Mouse (Mus musculus): ENCODE data around the gene Krtap5-1. TPM values are rescaled to one million over a fixed set of nuclear protein-coding genes. Genes with fewer than 3 reads are reported as not detected.
"Not testable (repeated sequence)": the region's sequence is repeated elsewhere in the genome, so short reads cannot be mapped to it uniquely, and the experiment has no call there.

The Krtap5-1 gene
- polyA plus RNA-seq, 1 experiment from 2014 or later: not detected

DNA sequence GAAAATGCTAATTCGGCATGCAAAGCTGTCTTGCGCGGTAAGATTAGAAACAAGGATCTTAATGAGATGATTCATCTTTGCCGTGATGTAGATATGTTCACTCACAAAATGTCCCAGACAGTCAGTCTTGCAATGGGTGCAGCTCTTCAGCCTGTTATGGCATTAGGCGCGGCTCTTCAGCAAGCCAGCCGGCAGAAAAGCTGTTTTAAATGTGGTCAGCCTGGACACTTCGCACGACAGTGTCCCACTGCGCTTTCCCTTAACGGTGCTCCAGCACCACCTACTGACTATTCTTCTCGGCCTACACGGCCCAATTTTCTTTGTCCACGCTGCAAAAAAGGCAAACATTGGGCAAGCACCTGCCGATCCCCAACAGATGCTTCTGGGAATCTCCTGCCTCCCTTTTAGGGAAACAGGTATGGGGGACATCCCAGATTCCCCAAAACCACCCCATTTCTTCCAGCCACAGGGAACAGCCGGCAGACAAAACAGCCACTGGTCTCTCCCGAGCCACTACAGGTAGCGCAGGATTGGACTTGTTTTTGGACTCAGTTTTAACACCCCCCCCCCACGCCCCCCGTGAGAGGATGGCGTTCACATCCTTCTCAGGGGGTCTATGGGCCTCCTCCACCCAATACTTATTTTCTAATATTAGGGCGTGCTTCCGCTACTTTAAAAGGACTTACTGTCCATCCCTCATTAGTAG is 11.6 kb downstream of the Krtap5-1 start:
- DNase-seq (ENCODE audit: low spot score): peak; percentile 61
- peaks cover 27% of the 10 kb centered on the region for H3K27me3 ChIP-seq (ENCODE audit: low read depth, poor library complexity, severe bottlenecking)
- H3K36me3 ChIP-seq: no peaks in the 10 kb centered on the region
- peak overlapping the region; percentile 63 for H3K4me3 ChIP-seq
- H3K4me1 ChIP-seq: peaks cover 13% of the 10 kb centered on the region
- H3K27ac ChIP-seq: peak overlapping the region; percentile 87; the same call in 1 of the 2 replicates
- H3K9me3 ChIP-seq (replicated peaks): no peaks in the 10 kb centered on the region
- 10% methylated on average over 23 of the region's 23 CpGs for WGBS

DNA sequence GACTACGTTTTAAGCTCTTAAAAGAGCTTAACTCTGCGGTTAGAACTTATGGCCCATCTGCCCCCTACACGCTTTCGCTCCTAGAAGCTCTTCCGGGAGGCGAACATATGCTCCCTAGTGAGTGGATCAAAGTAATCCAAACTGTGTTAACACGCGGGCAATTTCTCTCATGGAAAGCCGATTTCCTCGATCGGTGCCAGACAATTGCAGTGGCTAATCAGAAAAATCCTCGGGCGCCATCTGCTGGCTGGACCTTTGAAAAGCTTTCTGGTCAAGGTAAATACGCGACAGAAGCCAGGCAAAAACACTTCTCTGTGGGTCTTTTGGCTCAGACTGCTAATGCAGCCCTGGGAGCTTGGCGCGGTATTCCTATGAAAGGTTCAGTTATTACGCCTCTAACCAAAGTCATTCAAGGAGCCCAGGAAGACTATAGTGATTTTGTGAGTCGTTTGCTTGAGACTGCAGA is 12.3 kb downstream of the Krtap5-1 start:
- Histone ChIP-seq H3K4me1 (peaks cover 13% of the 10 kb centered on the region), H3K27ac (peak overlapping the region; percentile 87), H3K4me3 (peak overlapping the region; percentile 63), H3K27me3 (ENCODE audit: low read depth, poor library complexity, severe bottlenecking) (peaks cover 27% of the 10 kb centered on the region), H3K36me3 (no peaks in the 10 kb centered on the region), H3K9me3 (replicated peaks) (no peaks in the 10 kb centered on the region)
- DNase-seq (ENCODE audit: low spot score): peak; percentile 95
- under 1% methylated on average over 19 of the region's 19 CpGs for WGBS

- Histone ChIP-seq H3K36me3 (no peaks in the 10 kb centered on the region), H3K27ac (peak overlapping the region; percentile 87), H3K27me3 (ENCODE audit: low read depth, poor library complexity, severe bottlenecking) (peaks cover 27% of the 10 kb centered on the region), H3K9me3 (replicated peaks) (no peaks in the 10 kb centered on the region), H3K4me3 (peak overlapping the region; percentile 63), H3K4me1 (peaks cover 13% of the 10 kb centered on the region)
- under 1% methylated on average over 38 of the region's 38 CpGs for WGBS
- peak; percentile 82 for DNase-seq (ENCODE audit: low spot score)
Measured at GRCm38 (mm10) chr7:142284023-142284591, 12.8 kb downstream of the Krtap5-1 start.

DNA sequence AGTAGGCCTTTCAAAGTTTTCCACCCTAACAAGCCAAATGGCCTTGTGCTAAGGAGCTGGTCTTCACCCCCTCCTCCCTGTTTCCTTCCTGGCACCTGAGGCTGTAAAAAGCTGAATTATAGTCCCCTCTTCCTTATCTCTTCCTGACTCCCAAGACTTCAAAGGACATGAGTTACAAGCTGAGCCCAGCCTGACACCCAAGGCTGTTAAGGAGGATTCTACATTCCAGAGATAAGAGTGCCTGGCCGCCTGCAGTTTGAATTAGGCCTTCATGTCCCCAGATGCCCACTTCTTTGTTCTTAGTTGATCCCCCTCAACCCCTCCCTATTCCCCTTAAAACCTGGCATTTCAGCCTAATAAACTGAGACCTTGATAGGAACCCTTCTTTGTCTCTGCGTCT is 14.1 kb downstream of the Krtap5-1 start:
- H3K27ac ChIP-seq; H3K4me3 ChIP-seq; H3K9me3 ChIP-seq (replicated peaks); H3K36me3 ChIP-seq; DNase-seq (ENCODE audit: low spot score): not testable (repeated sequence)
- H3K4me1 ChIP-seq: peaks cover 13% of the 10 kb centered on the region
- peaks cover 27% of the 10 kb centered on the region for H3K27me3 ChIP-seq (ENCODE audit: low read depth, poor library complexity, severe bottlenecking)
- 8% methylated on average over 2 of the region's 2 CpGs for WGBS

GRCm38 (mm10) chr7:142279291-142279690 is 17.6 kb downstream of the Krtap5-1 start:
- WGBS: 79% methylated on average over 1 of the region's 1 CpGs
- H3K27ac ChIP-seq; H3K4me3 ChIP-seq; DNase-seq (ENCODE audit: low spot score); H3K36me3 ChIP-seq; H3K9me3 ChIP-seq (replicated peaks); H3K4me1 ChIP-seq: not testable (repeated sequence)
- H3K27me3 ChIP-seq (ENCODE audit: low read depth, poor library complexity, severe bottlenecking): peaks cover 13% of the 10 kb centered on the region

GRCm38 (mm10) chr7:142278183-142278582 is 18.7 kb downstream of the Krtap5-1 start:
- peaks cover 11% of the 10 kb centered on the region for H3K27me3 ChIP-seq (ENCODE audit: low read depth, poor library complexity, severe bottlenecking)
- peak; percentile 70 for DNase-seq (ENCODE audit: low spot score)
- WGBS: 0% methylated on average over 3 of the region's 3 CpGs
- not testable (repeated sequence) for H3K36me3 ChIP-seq; H3K9me3 ChIP-seq (replicated peaks); H3K4me1 ChIP-seq; H3K27ac ChIP-seq; H3K4me3 ChIP-seq

DNA sequence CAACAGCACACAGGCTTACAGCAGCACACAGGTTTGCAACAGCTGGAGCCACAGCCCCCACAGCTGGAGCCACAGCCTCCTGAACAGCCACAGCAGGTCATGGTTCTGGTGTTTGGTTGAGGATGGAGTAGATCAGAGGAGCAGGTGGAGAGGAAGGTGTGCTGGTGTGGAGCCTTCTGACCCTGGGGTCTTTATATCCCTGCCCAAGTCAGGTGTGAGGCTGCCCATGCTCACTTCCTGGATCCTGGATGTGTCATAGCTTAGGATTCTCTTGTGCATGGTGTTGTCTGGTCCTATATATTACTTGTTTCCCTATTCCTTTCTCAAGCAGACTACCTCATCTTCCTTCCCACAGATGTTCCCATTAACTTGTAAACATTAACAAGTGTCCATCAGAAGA is 22.7 kb downstream of the Krtap5-1 start, which contains the start of gene Gm4559:
Gene Gm4559 (minus strand): TSS at position 101 of the 400 bp plus-strand sequence.
- H3K27me3 ChIP-seq (ENCODE audit: low read depth, poor library complexity, severe bottlenecking); H3K4me1 ChIP-seq; H3K36me3 ChIP-seq; H3K27ac ChIP-seq; H3K9me3 ChIP-seq (replicated peaks); H3K4me3 ChIP-seq; DNase-seq (ENCODE audit: low spot score): not testable (repeated sequence)

DNA sequence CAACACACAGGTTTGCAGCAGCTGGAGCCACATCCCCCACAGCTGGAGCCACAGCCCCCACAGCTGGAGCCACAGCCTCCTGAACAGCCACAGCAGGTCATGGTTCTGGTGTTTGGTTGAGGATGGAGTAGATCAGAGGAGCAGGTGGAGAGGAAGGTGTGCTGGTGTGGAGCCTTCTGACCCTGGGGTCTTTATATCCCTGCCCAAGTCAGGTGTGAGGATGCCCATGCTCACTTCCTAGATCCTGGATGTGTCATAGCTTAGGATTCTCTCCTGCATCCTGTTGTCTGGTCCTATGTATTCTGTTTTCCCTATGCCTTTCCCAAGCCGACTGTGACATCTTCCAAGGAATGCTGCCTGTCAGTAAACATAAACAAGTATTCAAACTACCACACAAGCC is 38.7 kb downstream of the Krtap5-1 start, which contains the start of gene Gm2431:
Gene Gm2431 (minus strand): TSS at position 101 of the 400 bp plus-strand sequence.
- not testable (repeated sequence) for H3K27ac ChIP-seq; H3K9me3 ChIP-seq (replicated peaks); H3K4me1 ChIP-seq; H3K27me3 ChIP-seq (ENCODE audit: low read depth, poor library complexity, severe bottlenecking); DNase-seq (ENCODE audit: low spot score); H3K4me3 ChIP-seq; H3K36me3 ChIP-seq
- 54% methylated on average over 1 of the region's 1 CpGs for WGBS

DNA sequence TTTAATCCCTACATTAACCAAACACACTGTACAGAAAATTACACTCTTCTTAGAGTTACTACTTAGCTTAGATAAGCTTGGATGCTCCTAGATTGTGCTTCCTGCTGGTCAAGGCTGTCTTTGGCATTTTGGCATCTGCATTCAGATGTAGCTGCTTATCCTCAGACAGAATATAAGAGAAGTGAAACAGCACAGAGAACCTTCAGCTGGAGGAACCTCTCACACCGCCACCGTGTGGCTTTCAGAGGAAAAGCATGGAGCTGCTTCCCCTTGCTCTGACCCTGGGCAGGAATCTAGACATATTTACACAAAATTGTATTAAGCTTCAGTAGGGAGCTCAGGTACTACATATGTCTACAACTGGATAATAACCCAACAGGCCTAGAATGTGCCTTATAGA is 41.4 kb downstream of the Krtap5-1 start:
- WGBS: 0% methylated on average over 2 of the region's 2 CpGs

GRCm38 (mm10) chr7:142249824-142250223 is 47.1 kb downstream of the Krtap5-1 start:
- WGBS: 3% methylated on average over 1 of the region's 1 CpGs
- Histone ChIP-seq H3K36me3 (no peaks in the 10 kb centered on the region), H3K4me1 (no peaks in the 10 kb centered on the region), H3K27ac (no peak overlapping the region), H3K27me3 (ENCODE audit: low read depth, poor library complexity, severe bottlenecking) (no peaks in the 10 kb centered on the region), H3K9me3 (replicated peaks) (no peaks in the 10 kb centered on the region), H3K4me3 (no peak overlapping the region)
- DNase-seq (ENCODE audit: low spot score): peak; percentile 41

More for the DNA sequence above, 41.4 kb downstream of the Krtap5-1 start:
- no peaks in the 10 kb centered on the region for H3K36me3 ChIP-seq
- no peaks in the 10 kb centered on the region for H3K9me3 ChIP-seq (replicated peaks)
- H3K4me1 ChIP-seq: 0 out of 2 replicates have a peak, but pooled peaks cover 3% of the 10 kb centered on the region
- no peak overlapping the region for H3K27ac ChIP-seq
- H3K27me3 ChIP-seq (ENCODE audit: low read depth, poor library complexity, severe bottlenecking): no peaks in the 10 kb centered on the region
- DNase-seq (ENCODE audit: low spot score): peak; percentile 36
- H3K4me3 ChIP-seq: no peak overlapping the region

Other genes with a start within 250 kb of the Krtap5-1 start
- gene Mob2, start 236.1 kb downstream of the Krtap5-1 start, polyA plus RNA-seq (2016; fragmentation: Nextera tagmentation; extraction: Ambion mirVana): 67.8 and 74.4 TPM in 2 replicates
- gene Dusp8, start 201.3 kb downstream of the Krtap5-1 start, polyA plus RNA-seq (2016; fragmentation: Nextera tagmentation; extraction: Ambion mirVana): 0.26 and 0.34 TPM in 2 replicates
- not detected in 2 replicates for gene Gm45618, start 176.4 kb downstream of the Krtap5-1 start, polyA plus RNA-seq (2016; fragmentation: Nextera tagmentation; extraction: Ambion mirVana)
- not detected in 2 replicates for gene Gm39115, start 161.1 kb downstream of the Krtap5-1 start, polyA plus RNA-seq (2016; fragmentation: Nextera tagmentation; extraction: Ambion mirVana)
- not detected in 2 replicates for gene Gm45337, start 152.5 kb downstream of the Krtap5-1 start, polyA plus RNA-seq (2016; fragmentation: Nextera tagmentation; extraction: Ambion mirVana)
- gene Gm29735, start 140.0 kb downstream of the Krtap5-1 start, polyA plus RNA-seq (2016; fragmentation: Nextera tagmentation; extraction: Ambion mirVana): not detected in 2 replicates
- gene Gm4553, start 131.4 kb downstream of the Krtap5-1 start, polyA plus RNA-seq (2016; fragmentation: Nextera tagmentation; extraction: Ambion mirVana): not detected in 2 replicates
- gene Krtap5-2, start 121.1 kb downstream of the Krtap5-1 start, polyA plus RNA-seq (2016; fragmentation: Nextera tagmentation; extraction: Ambion mirVana): not detected in 2 replicates
- gene Gm10153, start 106.7 kb downstream of the Krtap5-1 start, polyA plus RNA-seq (2016; fragmentation: Nextera tagmentation; extraction: Ambion mirVana): not detected in 2 replicates
- gene Krtap5-3, start 95.8 kb downstream of the Krtap5-1 start, polyA plus RNA-seq (2016; fragmentation: Nextera tagmentation; extraction: Ambion mirVana): not detected in 2 replicates
- gene Gm7579, start 85.3 kb downstream of the Krtap5-1 start, polyA plus RNA-seq (2016; fragmentation: Nextera tagmentation; extraction: Ambion mirVana): not detected in 2 replicates
- not detected in 2 replicates for gene Krtap5-5, start 67.1 kb downstream of the Krtap5-1 start, polyA plus RNA-seq (2016; fragmentation: Nextera tagmentation; extraction: Ambion mirVana)
- not detected in 2 replicates for gene Gm40460, start 56.0 kb downstream of the Krtap5-1 start, polyA plus RNA-seq (2016; fragmentation: Nextera tagmentation; extraction: Ambion mirVana)
- gene Gm2431, start 38.8 kb downstream of the Krtap5-1 start, polyA plus RNA-seq (2016; fragmentation: Nextera tagmentation; extraction: Ambion mirVana): not detected in 2 replicates
- gene Gm4559, start 22.8 kb downstream of the Krtap5-1 start, polyA plus RNA-seq (2016; fragmentation: Nextera tagmentation; extraction: Ambion mirVana): not detected in 2 replicates
- not detected in 2 replicates for gene Krtap5-4, start 6.4 kb upstream of the Krtap5-1 start, polyA plus RNA-seq (2016; fragmentation: Nextera tagmentation; extraction: Ambion mirVana)
- 0.53 and 0.73 TPM in 2 replicates for gene Ifitm10, start 76.6 kb upstream of the Krtap5-1 start, polyA plus RNA-seq (2016; fragmentation: Nextera tagmentation; extraction: Ambion mirVana)
- gene Gm49369, start 85.5 kb upstream of the Krtap5-1 start, polyA plus RNA-seq (2016; fragmentation: Nextera tagmentation; extraction: Ambion mirVana): 0.63 and 1.1 TPM in 2 replicates
- 121 and 132 TPM in 2 replicates for gene Ctsd, start 90.9 kb upstream of the Krtap5-1 start, polyA plus RNA-seq (2016; fragmentation: Nextera tagmentation; extraction: Ambion mirVana)
- gene Syt8, start 137.7 kb upstream of the Krtap5-1 start, polyA plus RNA-seq (2016; fragmentation: Nextera tagmentation; extraction: Ambion mirVana): 0.25 TPM in 1 of 2 replicates, not detected in the other
- 2.4 and 3.6 TPM in 2 replicates for gene Tnni2, start 144.7 kb upstream of the Krtap5-1 start, polyA plus RNA-seq (2016; fragmentation: Nextera tagmentation; extraction: Ambion mirVana)
- gene Lsp1, start 163.7 kb upstream of the Krtap5-1 start, polyA plus RNA-seq (2016; fragmentation: Nextera tagmentation; extraction: Ambion mirVana): 28.7 and 31.1 TPM in 2 replicates
- gene Tnnt3, start 201.7 kb upstream of the Krtap5-1 start, polyA plus RNA-seq (2016; fragmentation: Nextera tagmentation; extraction: Ambion mirVana): 1.6 and 1.7 TPM in 2 replicates
- 25.9 and 33.7 TPM in 2 replicates for gene Mrpl23, start 235.6 kb upstream of the Krtap5-1 start, polyA plus RNA-seq (2016; fragmentation: Nextera tagmentation; extraction: Ambion mirVana)

Measured in limb, embryonic 10.5 days (tissue).